29 mouse cellular contexts compared by ENCODE assay signal in the genomic region with DNA sequence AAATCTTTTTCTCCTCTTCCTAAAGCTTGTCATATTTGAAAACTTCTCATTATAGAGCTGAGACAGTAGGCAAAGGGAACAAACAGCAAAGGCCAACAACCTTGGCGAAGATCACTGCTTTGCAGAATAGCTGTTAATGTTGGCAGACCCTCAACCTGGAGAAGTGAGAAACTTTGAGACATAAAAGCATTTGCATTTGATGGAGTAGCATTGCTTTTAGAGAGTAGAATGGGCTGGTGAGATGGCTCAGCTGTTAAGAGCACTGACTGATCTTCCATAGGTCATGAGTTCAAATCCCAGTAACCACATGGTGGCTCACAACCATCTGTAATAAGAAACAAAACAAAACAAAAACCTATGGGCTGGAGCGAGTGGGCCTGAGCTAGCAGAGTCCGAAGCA.
"Had no signal": no experiment of that assay in that cellular context is flagged by ENCODE, and none has a peak within 500 bp of the region (broad histone marks: within the 10 kb centered on the region; RNA-seq: fewer than 3 reads in every experiment).

No protein-coding gene starts in this region.

- ATAC-seq: liver, embryonic 12.5 days; liver, postnatal 0 days; lung, postnatal 0 days; midbrain, embryonic 13.5 days; midbrain, embryonic 15.5 days; midbrain, embryonic 16.5 days had no signal

- H3K4me3 ChIP-seq: left cerebral cortex, adult 2 months; limb, embryonic 10.5 days; limb, embryonic 12.5 days; limb, embryonic 13.5 days; limb, embryonic 15.5 days; liver, embryonic 12.5 days; liver, embryonic 13.5 days; liver, embryonic 15.5 days; lung, embryonic 15.5 days; megakaryocyte, embryonic 14.5 days; midbrain, embryonic 10.5 days; midbrain, embryonic 12.5 days; midbrain, embryonic 13.5 days; midbrain, embryonic 15.5 days; myocyte; neural tube, embryonic 12.5 days; neural tube, embryonic 13.5 days had no signal

- H3K4me1 ChIP-seq: limb, embryonic 10.5 days; limb, embryonic 12.5 days; limb, embryonic 13.5 days; limb, embryonic 15.5 days; liver, embryonic 12.5 days; liver, embryonic 13.5 days; liver, embryonic 15.5 days; lung, embryonic 15.5 days; megakaryocyte, embryonic 14.5 days; midbrain, embryonic 10.5 days; midbrain, embryonic 12.5 days; midbrain, embryonic 13.5 days; midbrain, embryonic 15.5 days; neural tube, embryonic 12.5 days; neural tube, embryonic 13.5 days had no signal

- H3K9ac ChIP-seq: limb, embryonic 12.5 days; limb, embryonic 13.5 days; limb, embryonic 15.5 days; liver, embryonic 12.5 days; liver, embryonic 13.5 days; liver, embryonic 14.5 days; liver, embryonic 15.5 days; liver, postnatal 0 days; lung, embryonic 15.5 days; midbrain, embryonic 12.5 days; midbrain, embryonic 13.5 days; midbrain, embryonic 15.5 days; neural tube, embryonic 12.5 days; neural tube, embryonic 13.5 days had no signal

- H3K36me3 ChIP-seq: limb, embryonic 10.5 days; limb, embryonic 12.5 days; limb, embryonic 13.5 days; limb, embryonic 15.5 days; liver, embryonic 12.5 days; liver, embryonic 13.5 days; liver, embryonic 15.5 days; lung, embryonic 15.5 days; midbrain, embryonic 10.5 days; midbrain, embryonic 12.5 days; midbrain, embryonic 13.5 days; midbrain, embryonic 15.5 days; neural tube, embryonic 12.5 days; neural tube, embryonic 13.5 days had no signal

- DNase-seq: left cerebral cortex, postnatal 4 days; liver; liver, embryonic 13.5 days; liver, postnatal 0 days; lung, postnatal 14 days; lung, postnatal 4 days; midbrain, embryonic 14.5 days had no signal

- H3K27ac ChIP-seq: left cerebral cortex, adult 2 months; limb, embryonic 10.5 days; limb, embryonic 12.5 days; limb, embryonic 13.5 days; limb, embryonic 15.5 days; liver, embryonic 12.5 days; liver, embryonic 13.5 days; liver, embryonic 14.5 days; liver, embryonic 15.5 days; lung, embryonic 15.5 days; macrophage; midbrain, embryonic 10.5 days; midbrain, embryonic 12.5 days; midbrain, embryonic 13.5 days; midbrain, embryonic 15.5 days; neural tube, embryonic 12.5 days; neural tube, embryonic 13.5 days had no signal

- H3K9me3 ChIP-seq: limb, embryonic 10.5 days; limb, embryonic 12.5 days; limb, embryonic 13.5 days; limb, embryonic 15.5 days; liver, embryonic 12.5 days; liver, embryonic 13.5 days; liver, embryonic 15.5 days; lung, embryonic 15.5 days; megakaryocyte, embryonic 14.5 days; midbrain, embryonic 10.5 days; midbrain, embryonic 12.5 days; midbrain, embryonic 13.5 days; midbrain, embryonic 15.5 days; neural tube, embryonic 12.5 days; neural tube, embryonic 13.5 days had no signal

- H3K4me2 ChIP-seq: limb, embryonic 12.5 days; limb, embryonic 13.5 days; limb, embryonic 15.5 days; liver, embryonic 11.5 days; liver, embryonic 12.5 days; liver, embryonic 13.5 days; liver, embryonic 15.5 days; lung, embryonic 15.5 days; midbrain, embryonic 11.5 days; midbrain, embryonic 12.5 days; midbrain, embryonic 13.5 days; midbrain, embryonic 15.5 days; neural tube, embryonic 12.5 days; neural tube, embryonic 13.5 days had no signal

- H3K27me3 ChIP-seq: limb, embryonic 12.5 days; limb, embryonic 13.5 days; limb, embryonic 15.5 days; liver, embryonic 12.5 days; liver, embryonic 13.5 days; liver, embryonic 15.5 days; lung, embryonic 15.5 days; megakaryocyte, embryonic 14.5 days; midbrain, embryonic 12.5 days; midbrain, embryonic 13.5 days; midbrain, embryonic 15.5 days; neural tube, embryonic 12.5 days; neural tube, embryonic 13.5 days had no signal
